Mouse (Mus musculus) liver, embryonic 14.5 days (tissue): Measurements from ENCODE around the gene Saa3. TPM values are rescaled to one million over a fixed set of nuclear protein-coding genes. Genes with fewer than 3 reads are reported as not detected.

Experiments
- ATAC-seq: fragments of 200-750 bp; cut with Nextera tagmentation; 2 replicates; pipeline ENCODE4 v1.8.0; 2017; ENCODE audit warnings: moderate number of reproducible peaks, mild to moderate bottlenecking, moderate library complexity; ENCODE audit not compliant: insufficient read depth
- DNase-seq, 3 experiments: peaks; one replicate each; pipeline ENCODE4 v3.0.0-alpha.2; 2012 to 2013; ENCODE audit warnings: low read depth in 3 of 3, low spot score in 3 of 3
- H3K27ac ChIP-seq: fragments of 300-500 bp; sonication (generic); 2 replicates; pipeline ENCODE4 v1.5.1; 2014; ENCODE audit warnings: moderate library complexity, mild to moderate bottlenecking, control low read depth, inconsistent platforms
- H3K27me3 ChIP-seq: fragments of 300-500 bp; sonication (generic); 2 replicates; pipeline ENCODE4 v1.6.1; 2014; ENCODE audit warnings: mild to moderate bottlenecking, low read length, moderate library complexity; ENCODE audit not compliant: control insufficient read depth, insufficient read depth
- H3K36me3 ChIP-seq: fragments of 300-500 bp; sonication (generic); replicated peaks from 2 replicates; pipeline ENCODE4 v1.6.1; 2014; ENCODE audit warnings: low read depth; ENCODE audit not compliant: control insufficient read depth, insufficient read depth
- H3K4me1 ChIP-seq, 2 experiments: fragments of 200-500 bp in 1 of 2; fragments of 300-500 bp in 1 of 2; sonication (generic) in 1 of 2; replicated peaks; 2 replicates each; pipeline ENCODE4 v1.6.1; 2012 to 2014; ENCODE audit warnings: antibody characterized with exemption in 1 of 2, inconsistent platforms in 1 of 2, low read length in 1 of 2; ENCODE audit not compliant: control insufficient read depth in 2 of 2, insufficient read depth in 2 of 2
- H3K4me2 ChIP-seq: fragments of 300-500 bp; sonication (generic); 2 replicates; pipeline ENCODE4 v1.6.1; 2014; ENCODE audit warnings: low read depth, mild to moderate bottlenecking, control low read depth, moderate library complexity
- H3K4me3 ChIP-seq, 2 experiments: fragments of 200-500 bp in 1 of 2; fragments of 300-500 bp in 1 of 2; sonication (generic) in 1 of 2; 2 replicates each; pipeline ENCODE4 v1.5.1; 2012 to 2014; ENCODE audit warnings: low read depth in 2 of 2, low read length in 2 of 2, mild to moderate bottlenecking in 2 of 2, control low read depth in 1 of 2, inconsistent platforms in 1 of 2, moderate library complexity in 1 of 2; ENCODE audit not compliant: insufficient read depth in 1 of 2
- H3K9ac ChIP-seq: fragments of 300-500 bp; sonication (generic); replicated peaks from 2 replicates; pipeline ENCODE4 v1.6.1; 2014; ENCODE audit warnings: mild to moderate bottlenecking, control low read depth, moderate library complexity
- H3K9me3 ChIP-seq: fragments of 300-500 bp; sonication (generic); 2 replicates; pipeline ENCODE4 v1.6.1; 2016; ENCODE audit warnings: low read length, mixed read lengths; ENCODE audit not compliant: control insufficient read depth
- CTCF ChIP-seq: IDR thresholded peaks from 2 replicates; pipeline ENCODE4 v1.5.1; 2016; ENCODE audit warnings: antibody characterized with exemption, low read depth, control low read depth
- EP300 ChIP-seq: IDR thresholded peaks from 2 replicates; pipeline ENCODE4 v1.6.1; 2016; ENCODE audit warnings: antibody characterized with exemption, low read depth
- WGBS: fragments of 180-500 bp; shearing (Covaris S2); extraction: QIAGEN DNeasy Blood & Tissue Kit; methylation state at CpG from one replicate; pipeline ENCODE4 v1.1.7; 2014; ENCODE audit not compliant: insufficient replicate concordance; 5-methylcytosine and 5-hydroxymethylcytosine counted together
- polyA plus RNA-seq, 2 experiments: library from polyadenylated mRNA; depleted of rRNA in 1 of 2; stranded (reverse) in 1 of 2; unstranded in 1 of 2; fragments of >200 nt; fragmentation: Nextera tagmentation in 1 of 2; extraction: Ambion mirVana in 1 of 2; gene quantifications; 2 replicates each; pipeline versions ENCODE4 v1.2.1 to v1.2.3; 2012 to 2014

Gene Saa3
- polyA plus RNA-seq, 2 experiments: 1.0 to 3.4 TPM

DNA sequence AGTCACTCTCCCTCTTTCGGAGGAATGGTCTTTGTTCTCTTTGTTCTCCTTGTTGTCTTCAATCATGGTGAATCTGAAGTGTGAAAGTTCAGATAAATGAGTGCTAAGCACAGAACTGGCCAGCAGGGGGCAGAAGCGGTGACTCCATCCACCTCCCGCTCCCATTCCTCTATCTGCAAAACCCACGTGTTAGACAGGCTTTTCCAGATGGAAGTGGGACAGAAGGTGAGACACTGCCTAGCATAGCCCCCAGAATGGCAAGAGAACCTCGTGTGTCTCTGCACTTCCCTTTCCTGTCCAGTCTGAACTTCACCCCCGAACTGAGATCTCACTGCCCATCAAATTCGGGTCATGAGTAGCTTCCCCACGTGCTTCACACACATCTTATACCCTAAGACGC, 50.3 kb downstream of the Saa3 start:
- Histone ChIP-seq H3K27ac (no peak overlapping the region), H3K9ac (no peak overlapping the region), H3K36me3 (no peaks in the 10 kb centered on the region), H3K4me1 (no peaks in the 10 kb centered on the region), H3K9me3 (no peaks in the 10 kb centered on the region), H3K27me3 (peaks cover 18% of the 10 kb centered on the region), H3K4me3 (no peak overlapping the region), H3K4me2 (no peak overlapping the region)
- no peak for ATAC-seq
- no peak for DNase-seq
- 19% methylated on average over 9 of the region's 9 CpGs for WGBS
- TF ChIP-seq EP300 (no peak), CTCF (peak; percentile 82)

Other genes starting within 250 kb of the Saa3 start
- gene Sergef, start 75.9 kb downstream of the Saa3 start, polyA plus RNA-seq (2012; rRNA removed): 2.2 and 3.3 TPM in 2 replicates
- 5.5 and 5.9 TPM in 2 replicates for gene Sergef, start 75.9 kb downstream of the Saa3 start, polyA plus RNA-seq (2014; fragmentation: Nextera tagmentation; extraction: Ambion mirVana)
- not detected in 2 replicates for gene Tph1, start 43.2 kb downstream of the Saa3 start, polyA plus RNA-seq (2012; rRNA removed)
- gene Tph1, start 43.2 kb downstream of the Saa3 start, polyA plus RNA-seq (2014; fragmentation: Nextera tagmentation; extraction: Ambion mirVana): not detected in 2 replicates
- 4.4 and 6.6 TPM in 2 replicates for gene Saal1, start 5.0 kb downstream of the Saa3 start, polyA plus RNA-seq (2012; rRNA removed)
- gene Saal1, start 5.0 kb downstream of the Saa3 start, polyA plus RNA-seq (2014; fragmentation: Nextera tagmentation; extraction: Ambion mirVana): 15.1 and 17.6 TPM in 2 replicates
- gene Saa4, start 16.9 kb upstream of the Saa3 start, polyA plus RNA-seq (2012; rRNA removed): 7.1 and 9.6 TPM in 2 replicates
- gene Saa4, start 16.9 kb upstream of the Saa3 start, polyA plus RNA-seq (2014; fragmentation: Nextera tagmentation; extraction: Ambion mirVana): 5.8 and 5.9 TPM in 2 replicates
- gene Saa1, start 27.3 kb upstream of the Saa3 start, polyA plus RNA-seq (2012; rRNA removed): not detected in 2 replicates
- gene Saa1, start 27.3 kb upstream of the Saa3 start, polyA plus RNA-seq (2014; fragmentation: Nextera tagmentation; extraction: Ambion mirVana): not detected in 2 replicates
- not detected in 2 replicates for gene Saa2, start 36.1 kb upstream of the Saa3 start, polyA plus RNA-seq (2012; rRNA removed)
- not detected in 2 replicates for gene Saa2, start 36.1 kb upstream of the Saa3 start, polyA plus RNA-seq (2014; fragmentation: Nextera tagmentation; extraction: Ambion mirVana)
- gene Hps5, start 80.4 kb upstream of the Saa3 start, polyA plus RNA-seq (2012; rRNA removed): 5.3 and 6.3 TPM in 2 replicates
- 4.1 and 4.3 TPM in 2 replicates for gene Hps5, start 80.4 kb upstream of the Saa3 start, polyA plus RNA-seq (2014; fragmentation: Nextera tagmentation; extraction: Ambion mirVana)
- gene Gtf2h1, start 80.4 kb upstream of the Saa3 start, polyA plus RNA-seq (2012; rRNA removed): 8.1 and 13.4 TPM in 2 replicates
- 27.8 and 33.1 TPM in 2 replicates for gene Gtf2h1, start 80.4 kb upstream of the Saa3 start, polyA plus RNA-seq (2014; fragmentation: Nextera tagmentation; extraction: Ambion mirVana)
- gene Ldha, start 125.8 kb upstream of the Saa3 start, polyA plus RNA-seq (2012; rRNA removed): 339 and 356 TPM in 2 replicates
- gene Ldha, start 125.8 kb upstream of the Saa3 start, polyA plus RNA-seq (2014; fragmentation: Nextera tagmentation; extraction: Ambion mirVana): 1,026 and 1,104 TPM in 2 replicates
- gene Ldhc, start 145.5 kb upstream of the Saa3 start, polyA plus RNA-seq (2012; rRNA removed): 0.11 and 0.17 TPM in 2 replicates
- 0.09 and 0.21 TPM in 2 replicates for gene Ldhc, start 145.5 kb upstream of the Saa3 start, polyA plus RNA-seq (2014; fragmentation: Nextera tagmentation; extraction: Ambion mirVana)
- 18.8 and 21.2 TPM in 2 replicates for gene Tsg101, start 204.3 kb upstream of the Saa3 start, polyA plus RNA-seq (2012; rRNA removed)
- 62.1 and 67.3 TPM in 2 replicates for gene Tsg101, start 204.3 kb upstream of the Saa3 start, polyA plus RNA-seq (2014; fragmentation: Nextera tagmentation; extraction: Ambion mirVana)
- gene Uevld, start 242.8 kb upstream of the Saa3 start, polyA plus RNA-seq (2012; rRNA removed): 2.8 and 3.9 TPM in 2 replicates
- 5.8 and 6.4 TPM in 2 replicates for gene Uevld, start 242.8 kb upstream of the Saa3 start, polyA plus RNA-seq (2014; fragmentation: Nextera tagmentation; extraction: Ambion mirVana)